In genomic region chr13:21722373-21722925, GRCm38 (mm10) we compare ENCODE assay signal across 1 mouse cellular context.
TF ChIP-seq lines count a peak whose summit lies in the region.

No protein-coding gene starts in this region.

TF ChIP-seq in MEL, 35 proteins besides CTCF, POLR2A, EP300 and RAD21 (continued from another document):
- peak; percentile 54; the same call in 1 of the 2 replicates for TF ChIP-seq POLR2AphosphoS5 (IDR thresholded peaks at IDR 0.05; ENCODE audit: borderline replicate concordance, low read depth, low read length)
